Mouse (Mus musculus) lung, postnatal 0 days (tissue): Measurements from ENCODE around the gene Slc2a13. TPM values are rescaled to one million over a fixed set of nuclear protein-coding genes. Genes with fewer than 3 reads are reported as not detected.

Source experiments
- ATAC-seq: fragments of 200-750 bp; cut with Nextera tagmentation; 2 replicates; pipeline ENCODE4 v1.8.0; 2017; ENCODE audit warnings: moderate library complexity
- DNase-seq: peaks from one replicate; pipeline ENCODE4 v3.0.0-alpha.2; 2016; ENCODE audit warnings: low spot score
- H3K27ac ChIP-seq: fragments of 300-500 bp; sonication (generic); 2 replicates; pipeline ENCODE4 v1.5.1; 2014; ENCODE audit warnings: antibody characterized with exemption, mild to moderate bottlenecking, low read length, mixed read lengths
- H3K27me3 ChIP-seq: fragments of 300-500 bp; sonication (generic); replicated peaks from 2 replicates; pipeline ENCODE4 v1.6.1; 2014; ENCODE audit warnings: low read length, mixed read lengths; ENCODE audit not compliant: insufficient read depth
- H3K36me3 ChIP-seq: fragments of 300-500 bp; sonication (generic); 2 replicates; pipeline ENCODE4 v1.6.1; 2014; ENCODE audit warnings: low read length, mixed read lengths; ENCODE audit not compliant: insufficient read depth
- H3K4me1 ChIP-seq: fragments of 300-500 bp; sonication (generic); 2 replicates; pipeline ENCODE4 v1.6.1; 2014; ENCODE audit warnings: antibody characterized with exemption, low read depth, low read length, mixed read lengths; ENCODE audit not compliant: insufficient read depth
- H3K4me2 ChIP-seq: fragments of 300-500 bp; sonication (generic); replicated peaks from 2 replicates; pipeline ENCODE4 v1.6.1; 2014; ENCODE audit warnings: low read depth, mild to moderate bottlenecking, low read length, moderate library complexity, mixed read lengths
- H3K4me3 ChIP-seq: fragments of 300-500 bp; sonication (generic); 2 replicates; pipeline ENCODE4 v1.5.1; 2014; ENCODE audit warnings: low read depth, low read length
- H3K9ac ChIP-seq: fragments of 300-500 bp; sonication (generic); replicated peaks from 2 replicates; pipeline ENCODE4 v1.6.1; 2014; ENCODE audit warnings: low read depth, mild to moderate bottlenecking
- H3K9me3 ChIP-seq: fragments of 300-500 bp; sonication (generic); 2 replicates; pipeline ENCODE4 v1.6.1; 2016; ENCODE audit warnings: low read length, mixed read lengths
- CTCF ChIP-seq: IDR thresholded peaks from 2 replicates; pipeline ENCODE4 v1.5.1; 2016; ENCODE audit warnings: antibody characterized with exemption, mild to moderate bottlenecking
- EP300 ChIP-seq: IDR thresholded peaks from 2 replicates; pipeline ENCODE4 v1.6.1; 2016; ENCODE audit warnings: antibody characterized with exemption, mild to moderate bottlenecking, control low read depth
- WGBS: fragments of 180-500 bp; shearing (Covaris S2); extraction: QIAGEN DNeasy Blood & Tissue Kit; methylation state at CpG from one replicate; pipeline ENCODE4 v1.1.7; 2014; 5-methylcytosine and 5-hydroxymethylcytosine counted together
- polyA plus RNA-seq: library from polyadenylated mRNA; unstranded; fragments of >200 nt; fragmentation: Nextera tagmentation; extraction: Ambion mirVana; gene quantifications from 2 replicates; pipeline ENCODE4 v1.2.1, GENCODE M21; 2015

The Slc2a13 gene
- polyA plus RNA-seq, 1 experiment from 2014 or later = 1.1 TPM

DNA sequence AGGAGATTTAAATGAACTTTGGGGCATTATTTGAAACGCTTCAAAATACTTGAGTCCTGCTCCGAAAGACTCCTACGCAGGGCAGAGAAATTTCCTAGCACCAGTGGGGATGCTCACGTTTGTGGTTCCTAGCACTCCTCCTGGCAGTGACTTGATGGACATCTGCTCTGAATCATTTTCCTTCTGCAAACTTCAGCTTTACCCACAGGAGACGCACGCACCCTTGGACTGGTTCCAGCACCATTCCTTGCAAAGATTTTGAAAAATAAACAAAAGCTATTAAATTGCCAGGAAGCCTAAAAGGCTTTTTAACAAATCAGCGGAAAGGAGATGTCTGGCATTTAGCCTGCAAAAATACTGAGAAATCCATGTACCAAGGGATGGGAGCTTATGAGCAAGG is 28.1 kb upstream of the Slc2a13 start:
- TF ChIP-seq EP300 (no peak), CTCF (no peak)
- H3K4me1 ChIP-seq = no peaks in the 10 kb centered on the region
- H3K9me3 ChIP-seq = no peaks in the 10 kb centered on the region
- H3K9ac ChIP-seq = no peak overlapping the region
- no peaks in the 10 kb centered on the region for H3K36me3 ChIP-seq
- H3K27me3 ChIP-seq = no peaks in the 10 kb centered on the region
- H3K27ac ChIP-seq = no peak overlapping the region
- no peak overlapping the region for H3K4me2 ChIP-seq
- DNase-seq (no peak), ATAC-seq (no peak)
- 50% methylated on average over 7 of the region's 7 CpGs for WGBS
- no peak overlapping the region for H3K4me3 ChIP-seq

DNA sequence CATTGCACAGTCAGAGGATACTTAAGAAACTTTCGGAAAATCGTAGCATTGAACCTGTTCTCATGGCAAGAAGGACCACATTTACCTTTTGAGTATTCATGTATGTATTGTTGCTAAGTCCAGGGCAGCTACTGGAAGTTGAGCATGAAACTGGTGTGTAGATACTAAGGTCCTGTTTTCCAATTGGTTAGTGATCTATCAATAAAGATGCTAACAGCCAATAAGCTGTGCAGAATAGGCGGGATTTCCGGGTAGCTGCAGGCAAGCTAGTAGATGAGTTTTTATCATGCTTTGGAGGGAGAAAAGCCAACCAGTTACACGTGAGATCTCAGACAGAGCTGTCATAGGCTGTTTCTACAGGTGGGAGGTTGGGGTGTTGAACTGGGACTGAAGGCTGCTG is 24.2 kb upstream of the Slc2a13 start:
- ATAC-seq = no peak

DNA sequence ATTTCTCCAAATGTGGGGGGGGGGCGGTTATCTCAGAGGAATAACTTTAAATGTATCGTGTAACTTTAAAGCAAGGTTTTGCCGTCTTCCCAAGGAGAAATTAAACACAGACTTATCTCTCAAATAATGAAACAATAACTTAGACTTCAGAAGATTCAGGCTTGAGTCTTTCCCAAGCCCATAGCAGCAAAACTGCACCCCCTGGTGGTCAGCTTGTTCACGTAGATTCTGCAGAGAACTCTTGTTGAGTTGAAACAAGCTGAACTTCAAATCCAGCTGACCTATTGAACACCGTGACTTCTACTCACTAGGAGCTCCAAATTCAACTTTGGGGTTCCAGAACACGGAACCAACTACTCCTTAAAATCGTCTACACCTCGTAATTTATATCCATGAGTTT is 1.4 kb upstream of the Slc2a13 start:
- WGBS = 12% methylated on average over 8 of the region's 8 CpGs

More for the DNA sequence above, 24.2 kb upstream of the Slc2a13 start:
- no peak overlapping the region for H3K27ac ChIP-seq
- WGBS = 86% methylated on average over 5 of the region's 5 CpGs
- no peaks in the 10 kb centered on the region for H3K9me3 ChIP-seq
- H3K36me3 ChIP-seq = no peaks in the 10 kb centered on the region
- H3K4me1 ChIP-seq = no peaks in the 10 kb centered on the region
- DNase-seq = no peak
- no peak overlapping the region for H3K4me3 ChIP-seq
- H3K27me3 ChIP-seq = no peaks in the 10 kb centered on the region
- no peak overlapping the region for H3K9ac ChIP-seq
- no peak overlapping the region for H3K4me2 ChIP-seq
- TF ChIP-seq EP300 (no peak), CTCF (no peak)

DNA sequence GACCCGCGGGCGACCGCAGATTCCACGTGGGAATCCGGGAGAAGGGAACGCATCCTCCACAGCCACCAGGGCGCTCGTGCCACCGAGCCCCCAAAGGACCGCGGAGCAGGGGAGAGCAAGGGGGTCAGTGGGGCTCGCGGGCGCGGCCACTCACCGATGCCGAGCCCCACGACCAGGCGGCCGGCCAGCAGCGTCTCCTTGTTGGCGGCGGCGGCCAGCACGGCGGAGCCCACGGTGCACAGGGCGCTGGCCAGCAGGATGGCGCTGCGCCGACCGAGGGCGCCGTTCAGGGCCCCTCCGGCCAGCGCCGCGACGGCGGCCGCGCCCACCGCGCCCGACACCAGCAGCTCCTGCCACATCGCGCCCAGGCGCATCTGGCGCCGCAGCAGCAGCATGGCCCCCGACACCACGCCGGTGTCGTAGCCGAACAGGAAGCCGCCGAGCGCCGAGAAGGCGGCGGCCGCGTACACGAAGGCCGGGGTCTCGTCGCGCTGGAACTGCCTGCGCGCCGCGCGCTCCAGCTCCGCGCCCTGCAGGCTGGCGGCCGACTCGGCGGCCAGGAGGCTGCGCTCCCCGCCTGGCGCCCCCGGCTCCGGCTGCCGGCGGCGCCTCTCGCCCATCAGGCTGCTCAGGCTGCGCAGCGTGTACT is 516 bp downstream of the Slc2a13 start:
- H3K27ac ChIP-seq = peak overlapping the region; percentile 64
- no peaks in the 10 kb centered on the region for H3K4me1 ChIP-seq
- TF ChIP-seq CTCF = no peak
- no peak for TF ChIP-seq EP300
- H3K9ac ChIP-seq = peak overlapping the region; percentile 47
- WGBS = 1% methylated on average over 57 of the region's 91 CpGs
- ATAC-seq = peak; percentile 78
- H3K36me3 ChIP-seq = no peaks in the 10 kb centered on the region
- peak; percentile 50 for DNase-seq
- peak overlapping the region; percentile 99 for H3K4me2 ChIP-seq
- peak overlapping the region; percentile 67 for H3K4me3 ChIP-seq
- H3K9me3 ChIP-seq = no peaks in the 10 kb centered on the region
- H3K27me3 ChIP-seq = peaks cover 7% of the 10 kb centered on the region; the same call in 1 of the 2 replicates

More for the DNA sequence above, 1.4 kb upstream of the Slc2a13 start:
- peaks cover 7% of the 10 kb centered on the region; the same call in 1 of the 2 replicates for H3K27me3 ChIP-seq
- peak; percentile 91 for DNase-seq
- no peak; the same call in 1 of the 2 replicates for TF ChIP-seq EP300
- peak; percentile 86 for TF ChIP-seq CTCF
- H3K4me1 ChIP-seq = no peaks in the 10 kb centered on the region
- H3K27ac ChIP-seq = no peak overlapping the region
- no peak overlapping the region for H3K9ac ChIP-seq
- no peaks in the 10 kb centered on the region for H3K9me3 ChIP-seq
- no peak for ATAC-seq
- no peak overlapping the region for H3K4me3 ChIP-seq
- peak overlapping the region; percentile 20; the same call in 1 of the 2 replicates for H3K4me2 ChIP-seq
- H3K36me3 ChIP-seq = no peaks in the 10 kb centered on the region

- Histone ChIP-seq H3K36me3 (no peaks in the 10 kb centered on the region), H3K4me1 (no peaks in the 10 kb centered on the region), H3K4me2 (peak overlapping the region; percentile 99), H3K4me3 (peak overlapping the region; percentile 67), H3K9ac (peak overlapping the region; percentile 47; the same call in 1 of the 2 replicates), H3K9me3 (no peaks in the 10 kb centered on the region), H3K27me3 (peaks cover 7% of the 10 kb centered on the region; the same call in 1 of the 2 replicates), H3K27ac (no peak overlapping the region)
- ATAC-seq (no peak), DNase-seq (no peak)
- no peak for TF ChIP-seq CTCF
- no peak for TF ChIP-seq EP300
- 8% methylated on average over 8 of the region's 8 CpGs for WGBS
These were observed 1.1 kb downstream of the Slc2a13 start for GRCm38 (mm10) chr15:91571981-91572380.

DNA sequence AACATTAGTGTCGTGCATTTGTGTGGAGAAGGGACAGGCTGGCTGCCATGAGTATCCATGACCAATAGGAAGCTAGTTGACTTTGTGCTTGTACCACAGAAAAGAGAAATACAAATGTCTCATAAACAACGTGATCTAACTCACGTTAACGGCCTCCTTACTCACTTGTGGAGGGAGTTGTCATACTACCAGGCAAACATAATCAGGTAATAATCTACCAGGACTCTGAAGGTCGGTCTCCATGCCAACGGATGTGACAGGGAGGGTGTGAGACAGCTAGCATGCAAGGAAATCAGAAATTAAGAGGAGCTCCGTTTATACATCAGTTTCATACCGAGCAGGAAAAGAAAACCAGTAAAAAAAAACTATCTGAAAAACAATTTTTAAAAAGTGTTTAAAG is 6.3 kb downstream of the Slc2a13 start:
- DNase-seq = no peak
- Histone ChIP-seq H3K9me3 (no peaks in the 10 kb centered on the region), H3K4me1 (no peaks in the 10 kb centered on the region), H3K27me3 (peaks cover 7% of the 10 kb centered on the region; the same call in 1 of the 2 replicates), H3K9ac (no peak overlapping the region), H3K36me3 (no peaks in the 10 kb centered on the region), H3K4me2 (no peak overlapping the region), H3K4me3 (no peak overlapping the region), H3K27ac (no peak overlapping the region)
- WGBS = 57% methylated on average over 8 of the region's 8 CpGs
- no peak for ATAC-seq
- TF ChIP-seq CTCF = no peak
- TF ChIP-seq EP300 = no peak
